Mouse (Mus musculus) heart, embryonic 10.5 days (tissue): Measurements from ENCODE around the gene Ormdl2. TPM values are rescaled to one million over a fixed set of nuclear protein-coding genes. Genes with fewer than 3 reads are reported as not detected.

Experiments
- DNase-seq: peaks from one replicate; pipeline ENCODE4 v3.0.0-alpha.2; 2017; ENCODE audit warnings: low spot score
- H3K27ac ChIP-seq: fragments of 300-500 bp; sonication (generic); 2 replicates; pipeline ENCODE4 v1.5.1; 2016; ENCODE audit warnings: mild to moderate bottlenecking
- H3K27me3 ChIP-seq: fragments of 300-500 bp; sonication (generic); 2 replicates; pipeline ENCODE4 v1.6.1; 2016; ENCODE audit warnings: mild to moderate bottlenecking; ENCODE audit not compliant: poor library complexity, insufficient read depth, severe bottlenecking
- H3K36me3 ChIP-seq: fragments of 300-500 bp; sonication (generic); 2 replicates; pipeline ENCODE4 v1.6.1; 2016; ENCODE audit warnings: mild to moderate bottlenecking, moderate library complexity
- H3K4me1 ChIP-seq: fragments of 300-500 bp; sonication (generic); 2 replicates; pipeline ENCODE4 v1.6.1; 2016; ENCODE audit warnings: mild to moderate bottlenecking
- H3K4me3 ChIP-seq: fragments of 300-500 bp; sonication (generic); 2 replicates; pipeline ENCODE4 v1.5.1; 2016; ENCODE audit warnings: mild to moderate bottlenecking, moderate library complexity
- H3K9me3 ChIP-seq: fragments of 300-500 bp; sonication (generic); 2 replicates; pipeline ENCODE4 v1.6.1; 2016; ENCODE audit warnings: mild to moderate bottlenecking, moderate library complexity
- WGBS: fragments of 180-500 bp; shearing (Covaris S2); methylation state at CpG from one replicate; pipeline ENCODE4 v1.1.7; 2016; 5-methylcytosine and 5-hydroxymethylcytosine counted together
- polyA plus RNA-seq: library from polyadenylated mRNA; unstranded; fragments of >200 nt; fragmentation: Nextera tagmentation; extraction: Ambion mirVana; gene quantifications from 2 replicates; pipeline ENCODE4 v1.2.1, GENCODE M21; 2016

Gene Ormdl2
- polyA plus RNA-seq, 1 experiment from 2014 or later = 78.6 TPM

DNA sequence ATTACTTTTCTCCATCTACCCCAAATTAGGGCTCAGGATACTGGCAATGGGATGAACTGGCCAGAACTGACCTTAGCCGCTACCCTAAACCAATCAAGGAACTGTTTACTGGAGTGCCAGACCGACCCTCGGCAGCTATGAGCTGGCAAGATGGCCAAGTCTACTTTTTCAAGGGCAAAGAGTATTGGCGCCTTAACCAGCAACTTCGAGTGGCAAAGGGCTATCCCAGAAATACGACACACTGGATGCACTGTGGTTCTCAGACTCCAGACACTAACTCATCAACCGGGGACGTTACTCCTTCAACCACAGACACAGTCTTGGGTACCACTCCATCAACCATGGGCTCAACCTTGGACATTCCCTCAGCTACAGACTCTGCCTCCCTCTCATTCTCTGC is 22.8 kb downstream of the Ormdl2 start:
- H3K27me3 ChIP-seq = no peaks in the 10 kb centered on the region
- H3K27ac ChIP-seq = no peak overlapping the region
- DNase-seq = no peak
- WGBS = 94% methylated on average over 8 of the region's 8 CpGs
- H3K9me3 ChIP-seq = no peaks in the 10 kb centered on the region
- H3K4me1 ChIP-seq = peaks cover 25% of the 10 kb centered on the region
- H3K4me3 ChIP-seq = no peak overlapping the region
- H3K36me3 ChIP-seq = peaks cover 24% of the 10 kb centered on the region

DNA sequence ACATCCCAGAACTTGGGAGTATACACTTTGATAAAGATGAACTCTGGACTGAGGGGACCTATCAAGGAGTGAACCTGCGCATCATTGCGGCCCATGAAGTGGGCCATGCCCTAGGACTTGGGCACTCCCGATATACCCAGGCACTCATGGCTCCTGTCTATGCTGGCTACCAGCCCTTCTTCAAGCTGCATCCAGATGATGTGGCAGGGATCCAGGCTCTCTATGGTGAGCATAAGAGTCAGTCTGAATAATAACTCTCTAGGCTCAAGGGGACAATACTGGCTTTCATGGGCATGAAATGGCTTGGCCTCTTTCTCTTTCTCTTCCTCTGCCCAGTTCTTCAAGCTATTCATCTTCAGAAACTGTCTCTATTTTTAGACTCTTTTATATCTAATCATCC is 25.9 kb downstream of the Ormdl2 start:
- 93% methylated on average over 3 of the region's 3 CpGs for WGBS
- Histone ChIP-seq H3K27ac (no peak overlapping the region), H3K4me1 (peaks cover 8% of the 10 kb centered on the region; the same call in 1 of the 2 replicates), H3K4me3 (no peak overlapping the region), H3K9me3 (no peaks in the 10 kb centered on the region), H3K27me3 (no peaks in the 10 kb centered on the region), H3K36me3 (peaks cover 7% of the 10 kb centered on the region; the same call in 1 of the 2 replicates)
- no peak for DNase-seq

DNA sequence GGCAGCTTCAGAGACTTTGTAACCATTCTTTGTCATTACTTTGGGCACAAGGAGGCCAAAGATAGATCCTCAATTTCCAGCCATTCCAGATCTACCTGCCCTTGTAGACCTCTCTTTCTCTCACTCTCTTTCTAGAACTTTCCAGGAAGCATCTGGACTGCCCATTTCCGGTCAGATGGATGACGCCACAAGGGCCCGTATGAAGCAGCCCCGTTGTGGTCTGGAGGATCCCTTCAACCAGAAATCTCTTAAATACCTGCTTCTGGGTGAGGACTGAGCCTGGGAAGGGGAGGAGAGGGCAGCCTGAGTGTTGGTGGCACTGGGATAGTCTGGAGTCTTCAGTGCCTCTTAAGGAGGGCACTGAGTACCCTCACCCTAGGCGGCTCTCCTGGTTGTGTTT is 27.1 kb downstream of the Ormdl2 start:
- DNase-seq = no peak
- Histone ChIP-seq H3K36me3 (peaks cover 2% of the 10 kb centered on the region; the same call in 1 of the 2 replicates), H3K27ac (0 out of 2 replicates have a peak overlapping the region, but pooled peaks have one; percentile 13), H3K4me3 (no peak overlapping the region), H3K27me3 (no peaks in the 10 kb centered on the region), H3K9me3 (no peaks in the 10 kb centered on the region), H3K4me1 (peaks cover 8% of the 10 kb centered on the region; the same call in 1 of the 2 replicates)
- 82% methylated on average over 5 of the region's 5 CpGs for WGBS

DNA sequence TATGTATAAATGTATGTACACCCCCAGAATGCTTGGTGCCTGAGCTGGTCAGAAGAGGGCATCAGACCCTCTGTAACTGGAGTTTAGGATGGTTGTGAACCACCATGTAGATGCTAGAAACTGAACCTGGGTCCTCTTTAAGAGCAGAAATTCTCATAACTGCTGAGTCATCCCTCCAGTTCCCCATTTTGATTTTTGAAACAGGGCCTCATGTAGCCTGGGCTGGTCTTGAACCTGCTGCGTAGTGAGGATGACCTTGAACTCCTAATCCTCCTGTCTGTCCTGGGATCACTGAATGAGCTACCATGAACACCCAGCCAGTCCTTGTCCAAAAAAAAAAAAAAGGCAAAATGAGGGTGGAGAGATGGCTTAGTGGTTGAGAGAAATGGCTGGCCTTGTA is 28.2 kb downstream of the Ormdl2 start:
- H3K36me3 ChIP-seq = no peaks in the 10 kb centered on the region
- no peak overlapping the region for H3K27ac ChIP-seq
- H3K4me1 ChIP-seq = peaks cover 8% of the 10 kb centered on the region; the same call in 1 of the 2 replicates
- no peak for DNase-seq
- H3K4me3 ChIP-seq = no peak overlapping the region
- H3K27me3 ChIP-seq = no peaks in the 10 kb centered on the region
- no peaks in the 10 kb centered on the region for H3K9me3 ChIP-seq
- WGBS = 97% methylated on average over 1 of the region's 1 CpGs

DNA sequence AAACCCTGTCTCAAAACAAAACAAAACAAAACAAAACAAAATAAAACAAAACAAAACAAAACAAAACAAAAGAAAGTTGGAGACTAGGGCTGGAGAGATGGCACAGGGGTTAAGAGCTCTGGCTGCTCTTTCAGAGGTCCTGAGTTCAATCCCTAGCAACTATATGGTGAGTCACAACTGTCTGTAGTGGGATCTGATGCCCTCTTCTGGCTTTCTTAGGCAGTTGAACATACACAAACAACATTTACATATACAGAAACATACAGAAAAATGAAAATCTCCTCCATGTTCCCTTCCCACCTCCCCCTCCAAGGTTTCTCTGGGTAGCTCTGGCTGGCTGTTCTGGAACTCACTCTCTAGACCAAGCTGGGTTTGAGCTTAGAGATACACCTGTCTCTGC is 29.4 kb downstream of the Ormdl2 start:
- no peak overlapping the region for H3K4me3 ChIP-seq
- no peak overlapping the region for H3K27ac ChIP-seq
- DNase-seq = no peak
- H3K27me3 ChIP-seq = no peaks in the 10 kb centered on the region
- no peaks in the 10 kb centered on the region for H3K9me3 ChIP-seq
- H3K4me1 ChIP-seq = peaks cover 8% of the 10 kb centered on the region; the same call in 1 of the 2 replicates
- H3K36me3 ChIP-seq = no peaks in the 10 kb centered on the region

DNA sequence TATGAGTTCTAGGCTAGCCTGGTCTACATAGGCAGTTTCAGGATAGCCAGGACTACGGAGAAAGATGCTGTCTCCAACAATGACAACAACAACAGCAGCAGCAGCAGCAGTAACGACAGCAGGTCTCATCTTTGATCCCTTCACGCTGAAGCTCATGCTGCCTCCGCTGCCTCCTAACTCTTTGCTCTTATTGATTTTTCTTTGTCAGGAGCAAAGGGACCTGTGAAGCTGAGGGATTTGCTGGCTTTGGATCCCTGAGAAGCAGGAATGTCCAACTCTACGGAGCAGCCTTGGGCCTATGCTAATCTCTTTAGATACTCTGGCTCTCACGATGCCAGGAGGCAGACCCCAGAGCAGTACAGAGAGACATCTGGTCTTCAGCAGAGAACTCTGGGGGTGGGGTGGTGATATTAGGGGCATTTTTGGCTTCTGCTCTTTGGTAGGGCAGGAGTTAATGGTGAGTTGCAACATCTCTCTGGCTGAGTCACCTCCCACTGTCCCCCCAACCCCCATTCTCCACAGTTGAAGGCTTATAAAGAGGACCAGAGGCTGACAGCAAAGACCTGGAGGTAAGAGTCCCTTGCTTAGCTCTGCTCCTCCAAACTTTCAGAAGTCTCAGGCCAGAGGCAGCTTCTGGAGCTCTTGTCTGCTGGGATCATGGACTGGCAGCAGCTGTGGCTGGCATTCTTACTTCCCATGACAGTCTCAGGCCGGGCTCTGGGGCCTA is 30.9 kb downstream of the Ormdl2 start, which contains the start of gene Mmp19:
Gene Mmp19 (plus strand): TSS at position 513 of the 727 bp plus-strand sequence.
- Histone ChIP-seq H3K9me3 (no peaks in the 10 kb centered on the region), H3K36me3 (no peaks in the 10 kb centered on the region), H3K4me3 (no peak within 1 kb of the TSS), H3K27me3 (no peaks in the 10 kb centered on the region), H3K4me1 (peaks cover 8% of the 10 kb centered on the region; the same call in 1 of the 2 replicates), H3K27ac (no peak within 1 kb of the TSS)
- DNase-seq = no peak
- WGBS = 74% methylated on average over 7 of the region's 7 CpGs

DNA sequence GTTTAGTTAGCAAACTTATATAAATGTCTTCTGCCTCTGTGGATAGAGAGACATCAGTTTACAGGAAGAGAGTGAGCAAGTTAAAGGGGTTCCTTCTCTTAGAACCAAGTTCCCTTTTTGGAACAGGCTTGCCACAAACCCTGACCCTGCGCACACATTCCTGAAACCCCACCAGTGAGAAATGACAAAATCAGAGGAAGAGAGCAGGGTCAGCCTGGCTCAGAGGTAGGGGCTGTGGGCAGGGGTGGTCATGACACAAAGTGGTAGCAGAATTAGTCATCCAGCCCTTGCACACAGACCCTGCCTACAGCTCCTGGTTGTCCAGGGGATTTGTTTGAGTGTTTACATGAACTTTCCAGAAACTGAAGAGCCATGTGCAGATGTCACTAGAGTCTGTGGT is 41.2 kb downstream of the Ormdl2 start:
- no peak for DNase-seq
- H3K36me3 ChIP-seq = no peaks in the 10 kb centered on the region
- H3K4me1 ChIP-seq = no peaks in the 10 kb centered on the region
- H3K27me3 ChIP-seq = no peaks in the 10 kb centered on the region
- 87% methylated on average over 1 of the region's 1 CpGs for WGBS
- peaks cover 8% of the 10 kb centered on the region; the same call in 1 of the 2 replicates for H3K9me3 ChIP-seq
- no peak overlapping the region for H3K27ac ChIP-seq
- no peak overlapping the region for H3K4me3 ChIP-seq

DNA sequence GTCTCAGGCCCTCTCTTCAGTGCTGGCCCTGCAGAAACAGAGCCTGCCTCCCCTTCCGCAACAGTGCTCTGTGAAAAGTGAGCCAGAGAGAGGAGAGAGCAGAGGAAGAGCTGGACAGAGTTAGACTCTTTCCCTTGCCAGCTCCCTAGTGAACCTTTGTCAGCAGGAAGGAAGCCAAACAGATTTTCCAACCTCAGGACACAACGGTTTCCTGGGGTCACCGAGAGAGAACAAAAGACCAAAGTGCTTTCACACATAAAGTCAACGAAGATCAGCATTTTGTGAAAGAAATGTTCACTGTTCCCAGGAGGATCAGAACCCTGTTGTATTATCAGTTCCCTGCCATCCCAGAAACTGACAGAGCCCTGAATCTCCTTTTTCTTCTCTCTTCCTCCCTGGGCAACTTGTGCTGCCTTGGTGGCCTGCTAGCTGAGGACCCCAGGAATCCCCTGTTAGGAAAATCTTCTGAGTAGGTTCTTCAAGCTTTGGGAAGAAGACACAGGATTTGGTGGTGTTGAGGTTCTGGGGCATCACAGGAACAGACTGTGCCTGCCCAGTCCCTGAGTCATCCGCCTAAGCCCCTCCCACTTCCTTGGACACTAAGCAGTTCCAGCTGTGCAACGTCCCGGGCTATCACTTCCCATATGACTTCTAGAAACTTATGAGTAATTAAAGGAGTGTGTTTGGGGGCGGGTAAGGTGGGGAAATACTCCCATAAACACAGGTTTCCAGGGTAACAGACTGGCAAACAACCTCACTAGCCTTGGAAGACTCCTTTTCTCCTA is 42.2 kb downstream of the Ormdl2 start:
- H3K27me3 ChIP-seq = no peaks in the 10 kb centered on the region
- H3K36me3 ChIP-seq = no peaks in the 10 kb centered on the region
- no peak overlapping the region for H3K4me3 ChIP-seq
- H3K4me1 ChIP-seq = no peaks in the 10 kb centered on the region
- no peak for DNase-seq
- 35% methylated on average over 8 of the region's 8 CpGs for WGBS
- peaks cover 6% of the 10 kb centered on the region; the same call in 1 of the 2 replicates for H3K9me3 ChIP-seq
- H3K27ac ChIP-seq = peak overlapping the region; percentile 71

DNA sequence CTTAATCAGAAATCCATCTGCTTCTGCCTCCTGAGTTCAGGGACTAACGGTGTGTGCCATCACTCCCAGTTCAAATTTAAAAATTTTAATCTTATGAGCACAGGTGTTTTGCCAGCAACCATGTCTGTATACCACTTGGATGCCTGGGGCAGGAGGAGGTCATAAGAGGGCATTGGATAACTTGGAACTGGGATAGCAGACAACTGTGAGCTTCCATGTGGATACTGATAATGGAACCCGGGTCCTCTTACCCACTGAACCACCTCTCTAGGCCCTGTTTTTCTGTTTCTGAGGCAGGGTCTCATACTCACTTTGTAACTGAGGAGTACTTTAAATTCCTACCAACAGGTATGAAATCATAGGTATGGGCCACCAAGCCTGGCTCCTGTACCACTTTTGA is 43.0 kb downstream of the Ormdl2 start:
- Histone ChIP-seq H3K36me3 (no peaks in the 10 kb centered on the region), H3K27ac (peak overlapping the region; percentile 71), H3K9me3 (no peaks in the 10 kb centered on the region), H3K4me3 (no peak overlapping the region), H3K27me3 (no peaks in the 10 kb centered on the region), H3K4me1 (no peaks in the 10 kb centered on the region)
- 85% methylated on average over 2 of the region's 2 CpGs for WGBS
- DNase-seq = no peak

DNA sequence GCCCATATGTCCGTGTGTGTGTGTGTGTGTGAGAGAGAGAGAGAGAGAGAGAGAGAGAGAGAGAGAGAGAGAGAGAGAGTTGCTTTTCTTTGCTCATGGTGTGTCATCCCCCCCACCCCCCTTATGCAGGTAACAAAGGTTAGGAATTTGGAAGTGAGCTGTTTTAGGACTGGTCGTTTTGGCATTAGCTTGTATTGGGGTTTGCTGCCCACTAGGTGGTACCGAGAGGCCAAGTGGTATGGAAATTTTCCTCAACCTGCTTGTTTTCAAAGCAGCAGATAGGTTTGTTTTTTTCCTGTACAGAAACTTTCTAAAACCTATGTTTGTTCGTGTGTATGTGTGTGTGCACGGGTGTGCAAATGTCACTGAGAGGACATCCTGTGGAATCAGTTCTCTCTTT is 47.8 kb downstream of the Ormdl2 start:
- Histone ChIP-seq H3K4me1 (no peaks in the 10 kb centered on the region), H3K9me3 (no peaks in the 10 kb centered on the region), H3K27ac (no peak overlapping the region), H3K36me3 (no peaks in the 10 kb centered on the region), H3K27me3 (no peaks in the 10 kb centered on the region), H3K4me3 (no peak overlapping the region)
- WGBS = 24% methylated on average over 5 of the region's 5 CpGs
- no peak for DNase-seq

DNA sequence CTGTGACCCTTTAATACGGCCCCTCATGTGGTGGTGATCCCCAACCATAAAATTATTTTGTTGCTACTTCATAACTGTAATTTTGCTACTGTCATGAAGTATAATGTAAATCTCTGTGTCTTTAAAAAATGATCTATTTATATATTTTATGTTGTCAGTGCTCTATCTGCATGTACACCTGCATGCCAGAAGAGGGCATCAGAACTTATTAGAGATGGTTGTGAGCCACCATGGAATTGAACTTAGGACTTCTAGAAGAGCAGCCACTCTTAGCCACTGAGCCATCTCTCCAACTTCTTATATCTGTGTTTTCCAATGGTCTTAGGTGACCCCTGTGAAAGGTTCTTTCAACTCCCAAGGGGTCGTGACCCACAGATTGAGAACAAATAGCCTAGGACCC is 48.5 kb downstream of the Ormdl2 start:
- Histone ChIP-seq H3K4me1 (no peaks in the 10 kb centered on the region), H3K27me3 (no peaks in the 10 kb centered on the region), H3K4me3 (no peak overlapping the region), H3K36me3 (no peaks in the 10 kb centered on the region), H3K9me3 (no peaks in the 10 kb centered on the region), H3K27ac (no peak overlapping the region)
- no peak for DNase-seq
- WGBS = 74% methylated on average over 2 of the region's 2 CpGs
